21 mouse cellular contexts compared by ENCODE assay signal in the genomic region with DNA sequence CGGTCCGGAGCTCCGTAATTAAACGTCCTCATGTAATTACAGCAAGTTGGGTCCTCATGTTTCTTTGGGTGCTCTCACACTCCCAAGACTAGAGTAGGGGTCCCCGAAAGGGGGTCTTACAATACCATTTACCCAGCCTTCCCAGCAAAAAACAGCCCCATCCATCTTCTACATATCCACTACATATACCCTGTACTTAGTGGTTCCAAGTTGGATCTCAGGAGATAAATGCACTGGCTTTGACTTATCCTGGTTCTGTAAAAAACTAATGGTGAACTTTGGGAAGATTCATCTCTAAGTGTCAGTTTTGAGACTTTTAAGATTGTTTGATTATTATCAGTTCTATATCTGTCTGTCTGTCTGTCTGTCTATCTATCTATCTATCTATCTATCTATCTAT.
"Had no signal": no experiment of that assay in that cellular context is flagged by ENCODE, and none has a peak within 500 bp of the region (broad histone marks: within the 10 kb centered on the region; RNA-seq: fewer than 3 reads in every experiment).

No protein-coding gene starts in this region.

- H3K4me3 ChIP-seq: kidney, embryonic 15.5 days; left cerebral cortex, adult 2 months; liver, embryonic 13.5 days; midbrain, embryonic 12.5 days; midbrain, embryonic 15.5 days; neural tube, embryonic 12.5 days; neural tube, embryonic 15.5 days; stomach, embryonic 15.5 days had no signal

- DNase-seq: kidney, adult 11 months; kidney, adult 8-10 months; kidney, postnatal 10 days; layer of hippocampus, postnatal 36 days; lung, adult 2 months; lung, postnatal 14 days; right cerebral cortex, adult 18-20 months; right cerebral cortex, postnatal 14 days; right cerebral cortex, postnatal 4 days; spleen, adult 18-20 months; thymus, adult 18-20 months; thymus, postnatal 36 days had no signal

- H3K9me3 ChIP-seq: kidney, embryonic 15.5 days; liver, embryonic 13.5 days; midbrain, embryonic 12.5 days; midbrain, embryonic 15.5 days; neural tube, embryonic 12.5 days; neural tube, embryonic 15.5 days; stomach, embryonic 15.5 days had no signal

- H3K36me3 ChIP-seq: kidney, embryonic 15.5 days; liver, embryonic 13.5 days; midbrain, embryonic 12.5 days; midbrain, embryonic 15.5 days; neural tube, embryonic 12.5 days; neural tube, embryonic 15.5 days; stomach, embryonic 15.5 days had no signal

- H3K9ac ChIP-seq: kidney, embryonic 15.5 days; liver, embryonic 13.5 days; midbrain, embryonic 12.5 days; midbrain, embryonic 15.5 days; neural tube, embryonic 12.5 days; neural tube, embryonic 15.5 days; stomach, embryonic 15.5 days had no signal

- H3K4me2 ChIP-seq: kidney, embryonic 15.5 days; liver, embryonic 13.5 days; midbrain, embryonic 12.5 days; midbrain, embryonic 15.5 days; neural tube, embryonic 12.5 days; neural tube, embryonic 15.5 days; stomach, embryonic 15.5 days had no signal

- H3K4me1 ChIP-seq: kidney, embryonic 15.5 days; midbrain, embryonic 15.5 days; neural tube, embryonic 12.5 days; neural tube, embryonic 15.5 days; stomach, embryonic 15.5 days had no signal

- ATAC-seq: midbrain, embryonic 15.5 days had no signal

- H3K27ac ChIP-seq: kidney, embryonic 15.5 days; left cerebral cortex, adult 2 months; liver, embryonic 13.5 days; macrophage; midbrain, embryonic 12.5 days; midbrain, embryonic 15.5 days; neural tube, embryonic 12.5 days; neural tube, embryonic 15.5 days; stomach, embryonic 15.5 days had no signal

- H3K27me3 ChIP-seq: kidney, embryonic 15.5 days; liver, embryonic 13.5 days; midbrain, embryonic 12.5 days; midbrain, embryonic 15.5 days; neural tube, embryonic 12.5 days; neural tube, embryonic 15.5 days; stomach, embryonic 15.5 days had no signal
